Mouse (Mus musculus): ENCODE measurements around the gene Cdr2.
"Not testable (repeated sequence)": the region's sequence is repeated elsewhere in the genome, so short reads cannot be mapped to it uniquely, and the experiment has no call there.

Cdr2 gene

GRCm38 (mm10) chr7:120982200-120982841, at the start of gene Cdr2, which contains the start of gene Mfsd13b:
Gene Cdr2, minus strand, starts transcription at chr7:120982312.
Gene Mfsd13b, plus strand, starts transcription at chr7:120982509.
- DNase-seq (ENCODE audit: low spot score in 2 of 2): peak; percentile 88 to 95

DNA sequence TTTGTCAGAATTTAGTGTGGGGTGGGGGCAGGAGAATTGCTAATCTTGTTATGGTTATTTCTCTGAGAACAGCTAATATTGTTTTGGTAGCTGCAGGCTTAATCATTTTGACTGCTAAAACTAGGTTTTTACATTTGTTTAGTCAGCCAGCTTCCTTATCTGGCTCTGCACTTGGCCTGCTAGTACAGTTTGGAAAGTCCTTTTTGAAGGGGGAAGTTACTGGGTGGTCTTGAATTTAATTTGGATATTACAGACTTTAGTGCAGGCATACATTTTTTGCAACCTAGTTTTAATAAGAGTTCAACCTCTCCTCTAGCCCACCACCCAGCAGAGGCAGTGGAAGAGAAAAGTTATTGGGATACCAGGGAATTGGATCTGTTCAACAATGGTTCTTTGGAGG, 47.8 kb upstream of the Cdr2 start:
- not testable (repeated sequence) for DNase-seq (ENCODE audit: low spot score in 2 of 2)

- no peak for DNase-seq (ENCODE audit: low spot score in 2 of 2)
Observed at GRCm38 (mm10) chr7:121026300-121026699, 44.2 kb upstream of the Cdr2 start.

GRCm38 (mm10) chr7:121025221-121026008, 43.3 kb upstream of the Cdr2 start:
- no peak for DNase-seq (ENCODE audit: low spot score in 2 of 2)

- no peak for DNase-seq (ENCODE audit: low spot score in 2 of 2)
Observed at GRCm38 (mm10) chr7:121020277-121020676, 38.2 kb upstream of the Cdr2 start.

DNA sequence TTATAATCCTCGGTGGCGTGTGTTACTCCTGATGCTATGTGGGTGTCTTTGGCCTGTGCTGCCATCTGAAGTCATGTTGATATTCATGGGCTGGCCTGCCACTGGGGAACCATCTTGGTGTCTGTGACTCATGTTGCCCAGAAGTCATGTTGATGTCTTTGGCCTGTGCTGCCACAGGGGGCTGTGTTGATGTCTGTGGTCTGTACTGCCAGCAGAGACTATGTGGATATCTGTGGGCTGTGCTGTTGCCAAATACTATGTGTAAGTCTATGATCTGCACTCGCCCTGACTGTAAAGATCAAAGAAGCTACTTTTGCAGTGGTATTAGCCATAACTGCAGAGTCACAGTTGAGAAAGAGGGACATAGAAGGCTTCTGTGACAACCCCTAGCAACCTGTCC, 36.7 kb upstream of the Cdr2 start:
- no peak for DNase-seq (ENCODE audit: low spot score in 2 of 2)

DNA sequence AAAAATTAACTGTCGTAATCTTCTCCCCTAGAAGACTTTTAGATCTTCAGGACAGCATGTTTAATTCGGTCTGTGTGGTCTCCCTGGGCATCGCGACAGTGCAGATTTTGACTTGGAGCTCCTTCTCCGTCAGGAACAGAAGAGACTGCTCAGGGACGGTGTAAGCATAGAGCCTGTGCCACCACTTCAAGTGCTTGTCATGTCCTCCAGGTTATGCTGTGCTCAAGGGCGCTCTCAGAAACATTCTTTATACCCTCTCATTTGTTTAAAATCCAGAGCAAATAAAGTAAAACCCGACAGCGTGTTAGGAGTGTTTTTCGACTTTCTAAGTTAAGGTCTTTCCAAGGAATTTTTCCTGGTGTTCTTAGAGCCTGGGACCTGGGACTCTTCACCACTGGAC, 32.4 kb upstream of the Cdr2 start:
- DNase-seq (ENCODE audit: low spot score in 2 of 2): no peak

DNA sequence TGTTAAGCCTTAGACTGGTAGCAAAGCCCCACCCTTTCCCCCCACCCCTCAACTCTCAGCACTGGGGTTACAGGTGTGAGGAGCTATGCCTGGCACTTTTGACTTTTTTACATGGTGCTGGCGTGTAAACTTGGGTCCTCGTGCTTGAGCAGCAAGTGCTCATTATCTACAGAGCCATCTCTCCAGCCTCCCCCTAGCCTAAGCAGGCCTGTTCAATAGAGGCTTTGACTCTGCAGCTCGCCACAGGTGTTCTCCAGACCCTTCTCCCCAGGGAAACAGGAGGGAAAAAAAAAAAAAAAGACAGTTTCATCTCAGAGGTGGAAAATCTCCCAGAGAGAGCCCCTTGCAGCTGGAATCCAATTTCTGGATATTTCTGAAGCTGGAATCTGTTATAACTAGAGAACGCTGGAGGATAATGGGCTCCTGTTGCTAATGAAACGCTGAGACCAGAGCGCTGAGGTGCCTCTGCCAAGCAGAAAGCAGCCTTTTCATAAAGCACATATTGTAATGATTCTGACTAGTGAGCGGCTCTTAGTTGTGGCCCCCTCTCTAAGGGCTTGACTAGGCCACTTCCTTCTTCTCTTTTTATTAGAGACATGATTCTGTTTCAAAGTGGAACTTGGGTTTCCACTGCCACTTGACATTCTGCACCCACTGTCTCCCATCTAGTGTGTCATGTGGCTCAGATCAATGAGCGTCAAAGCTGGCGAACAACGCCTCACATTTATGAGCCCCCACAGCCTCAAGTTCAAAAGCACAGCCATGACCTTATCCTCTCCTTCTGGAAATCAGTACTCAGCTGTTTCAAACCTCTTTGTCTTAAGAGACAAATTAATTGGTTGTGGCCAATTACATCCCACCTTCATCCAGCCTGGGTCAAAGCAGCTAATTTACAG, 29.9 kb upstream of the Cdr2 start:
- DNase-seq (ENCODE audit: low spot score in 2 of 2): no peak

- DNase-seq (ENCODE audit: low spot score in 2 of 2): no peak
Observed at GRCm38 (mm10) chr7:121003793-121004418, 21.8 kb upstream of the Cdr2 start.

- no peak for DNase-seq (ENCODE audit: low spot score in 2 of 2)
Observed at GRCm38 (mm10) chr7:121002407-121002928, 20.4 kb upstream of the Cdr2 start.

DNA sequence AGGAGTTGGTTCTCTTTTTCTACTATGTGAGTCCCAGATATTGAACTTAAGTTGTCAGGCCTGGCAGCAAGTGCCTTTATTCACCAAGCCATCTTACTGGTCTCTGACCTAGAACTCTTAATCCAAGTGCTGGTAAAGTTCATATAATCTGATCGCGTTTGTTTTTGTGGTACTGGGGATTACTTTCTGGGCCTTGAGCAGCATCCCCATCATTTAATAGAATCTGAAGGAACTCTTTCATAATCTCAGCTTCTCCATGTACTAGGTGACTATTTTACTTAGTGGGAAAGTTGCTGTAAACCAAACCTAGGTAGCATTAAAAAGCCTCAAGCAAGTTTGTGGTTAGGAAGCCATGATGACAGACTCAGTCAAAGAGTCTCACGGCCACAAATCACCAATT, 19.8 kb upstream of the Cdr2 start:
- no peak for DNase-seq (ENCODE audit: low spot score in 2 of 2)

DNA sequence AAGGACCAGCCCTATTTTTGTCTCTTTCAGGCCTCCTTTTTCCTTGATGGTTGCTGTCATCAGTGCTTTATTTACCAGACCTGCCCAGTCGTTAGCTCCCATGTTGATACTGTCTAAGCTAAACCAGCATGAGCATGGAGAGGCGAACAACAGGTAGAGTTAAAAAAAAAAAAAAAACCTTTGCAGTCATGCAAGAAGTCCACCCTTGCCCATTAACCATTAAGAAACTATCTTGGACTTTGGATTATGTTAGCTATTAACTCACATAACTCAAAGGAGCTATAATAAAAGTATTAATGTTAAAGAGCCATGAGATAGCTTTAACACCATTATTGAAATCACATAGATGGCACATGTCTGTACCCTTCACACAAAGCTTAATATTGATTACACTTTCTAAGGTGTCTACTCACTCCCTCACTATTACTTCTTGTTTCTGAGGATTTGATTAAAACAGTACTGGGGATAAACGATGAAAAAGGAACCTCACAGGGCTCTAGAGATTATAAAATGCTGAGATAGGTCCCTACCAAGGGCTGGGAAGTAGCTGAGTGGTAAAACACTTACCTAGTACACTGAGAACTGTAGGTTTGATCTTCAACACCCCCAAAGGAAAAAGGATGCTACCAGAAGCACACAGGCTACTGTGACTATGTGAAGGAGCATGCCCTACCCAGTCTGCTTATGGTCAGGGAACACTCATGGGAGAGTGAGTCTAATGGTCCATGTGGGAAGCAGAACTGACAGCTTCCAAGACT, 18.1 kb upstream of the Cdr2 start:
- no peak for DNase-seq (ENCODE audit: low spot score in 2 of 2)

- no peak for DNase-seq (ENCODE audit: low spot score in 2 of 2)
Observed at GRCm38 (mm10) chr7:120999021-120999530, 17.0 kb upstream of the Cdr2 start.

DNA sequence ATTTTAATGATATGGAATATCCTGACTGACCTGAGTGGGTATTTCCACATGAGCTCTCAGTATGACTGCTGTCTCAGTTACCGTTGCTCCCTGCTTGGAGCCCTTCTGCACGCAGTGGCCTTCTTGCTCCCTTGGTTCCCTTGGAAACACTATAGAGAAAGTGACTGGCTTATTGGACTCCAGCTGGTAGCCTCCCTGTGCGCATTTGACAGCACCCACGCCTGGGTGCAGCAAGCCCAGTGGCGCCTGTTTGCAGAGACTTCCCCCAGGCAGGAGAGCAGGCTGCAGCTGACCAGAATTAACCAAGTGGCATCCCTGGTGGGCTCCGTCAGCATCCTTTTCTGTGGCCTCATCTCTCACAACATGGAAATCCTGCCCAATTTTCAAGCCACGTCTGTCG, 9.1 kb upstream of the Cdr2 start:
- DNase-seq (ENCODE audit: low spot score in 2 of 2): no peak

DNA sequence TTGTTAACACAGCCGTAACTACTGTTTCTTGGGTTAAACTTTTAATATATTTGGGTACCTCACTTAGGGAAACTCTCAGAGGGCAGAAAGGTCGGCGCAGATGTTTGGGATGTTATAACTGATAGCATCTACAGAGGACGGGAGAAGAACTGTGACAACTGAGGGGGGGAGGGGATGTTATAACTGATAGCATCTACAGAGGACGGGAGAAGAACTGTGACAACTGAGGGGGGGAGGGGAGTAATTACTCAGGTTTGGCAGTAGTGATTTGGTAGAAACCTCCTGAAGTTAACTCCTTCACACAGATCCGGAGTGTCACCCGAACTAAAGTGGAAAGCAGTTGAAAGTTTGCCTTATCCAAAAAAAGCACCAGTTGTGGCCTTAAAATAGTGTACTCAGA, 856 bp upstream of the Cdr2 start:
- DNase-seq (ENCODE audit: low spot score in 2 of 2): no peak

GRCm38 (mm10) chr7:120980931-120981924, 884 bp downstream of the Cdr2 start:
- DNase-seq (ENCODE audit: low spot score in 2 of 2): peak; percentile 7 to 29

DNA sequence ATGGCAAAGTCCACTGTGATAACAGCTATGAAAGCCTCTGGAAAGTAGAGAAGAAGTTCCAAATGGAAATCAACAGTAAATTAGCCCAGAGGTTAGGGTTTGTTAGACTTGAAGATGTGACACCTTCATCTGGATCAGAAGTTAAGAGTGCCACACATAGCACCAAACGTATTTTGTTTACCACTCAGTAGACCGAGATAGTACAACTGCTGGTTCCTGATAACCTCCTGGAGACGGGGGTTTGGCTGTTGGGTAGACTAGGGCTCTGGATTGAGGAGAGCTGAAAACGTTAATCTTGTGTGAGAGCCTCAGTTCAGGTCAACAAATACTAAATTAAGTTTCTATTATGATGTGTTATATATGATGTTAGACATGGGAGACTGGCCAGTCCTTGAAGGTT, 2.1 kb downstream of the Cdr2 start:
- DNase-seq (ENCODE audit: low spot score in 2 of 2): no peak

DNA sequence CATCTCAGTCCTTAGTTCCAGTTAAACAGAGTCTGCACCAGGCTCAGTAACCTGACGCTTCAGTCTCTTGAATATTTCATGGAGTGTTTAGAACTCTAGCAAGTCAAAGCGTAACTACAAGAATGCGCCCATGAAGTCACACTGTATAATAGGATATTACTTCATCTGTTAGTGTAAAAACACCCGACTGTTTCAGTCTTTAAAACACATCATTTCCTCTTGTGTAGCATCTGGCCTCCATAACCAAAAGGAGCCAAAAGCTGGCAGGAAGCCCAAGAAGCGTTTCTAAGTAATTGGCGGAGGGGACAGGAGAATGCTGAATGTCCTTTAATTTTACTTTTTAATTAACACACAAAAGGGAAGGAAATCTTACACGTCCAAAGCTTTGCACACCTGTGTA, 5.0 kb downstream of the Cdr2 start:
- DNase-seq (ENCODE audit: low spot score in 2 of 2): no peak

DNA sequence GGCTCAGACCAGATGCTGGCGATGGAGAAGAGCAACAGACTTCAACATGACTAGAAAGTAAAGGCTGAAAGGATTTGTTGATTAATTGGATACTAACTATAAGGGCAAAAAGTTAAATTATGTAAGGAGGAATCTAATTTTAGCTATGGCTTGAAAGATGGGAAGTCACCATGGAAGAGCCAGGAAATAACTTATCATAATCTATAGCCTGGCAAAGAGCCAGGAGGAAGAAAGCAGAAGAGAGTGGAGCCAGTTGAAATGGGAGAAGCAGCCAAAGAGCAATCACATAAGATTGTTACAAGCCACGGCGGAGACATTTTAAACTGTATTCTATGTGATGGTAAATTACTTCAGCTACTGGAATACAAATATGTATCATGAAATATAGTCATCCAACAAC, 8.1 kb downstream of the Cdr2 start:
- no peak for DNase-seq (ENCODE audit: low spot score in 2 of 2)
